Mouse (Mus musculus): ENCODE data around the gene Ube2d3. TPM values are rescaled to one million over a fixed set of nuclear protein-coding genes. Genes with fewer than 3 reads are reported as not detected.

Gene Ube2d3
- polyA plus RNA-seq, 1 experiment from 2014 or later, result 519 TPM

DNA sequence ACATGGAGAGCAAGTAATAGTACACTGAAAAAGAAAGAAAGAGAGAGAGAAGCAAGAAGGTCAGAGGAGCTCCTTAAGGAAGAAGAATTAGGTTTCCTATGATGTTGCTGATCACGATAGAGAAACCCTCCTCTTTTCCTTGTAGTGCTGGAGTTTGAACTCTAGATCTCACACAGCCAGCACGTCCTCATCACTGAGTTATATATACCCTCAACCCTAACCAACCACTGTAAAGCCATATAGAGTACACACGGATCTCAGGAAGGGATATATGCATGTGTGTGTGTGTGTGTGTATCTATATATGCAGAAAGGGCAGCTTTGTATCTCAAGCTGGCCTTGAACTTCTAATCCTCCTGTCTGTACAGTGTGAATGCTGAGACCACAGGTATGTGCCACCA lies 20.7 kb upstream of the Ube2d3 start:
- Histone ChIP-seq H3K9me3 (no peaks in the 10 kb centered on the region), H3K4me3 (replicated peaks) (no peak overlapping the region), H3K36me3 (replicated peaks) (peaks cover 9% of the 10 kb centered on the region; the same call in 1 of the 2 replicates), H3K9ac (no peak overlapping the region), H3K27ac (no peak overlapping the region), H3K4me1 (peaks cover 16% of the 10 kb centered on the region), H3K27me3 (no peaks in the 10 kb centered on the region), H3K4me2 (no peak overlapping the region)
- ATAC-seq (ENCODE audit: low FRiP score), result no peak
- 77% methylated on average over 3 of the region's 3 CpGs for WGBS

DNA sequence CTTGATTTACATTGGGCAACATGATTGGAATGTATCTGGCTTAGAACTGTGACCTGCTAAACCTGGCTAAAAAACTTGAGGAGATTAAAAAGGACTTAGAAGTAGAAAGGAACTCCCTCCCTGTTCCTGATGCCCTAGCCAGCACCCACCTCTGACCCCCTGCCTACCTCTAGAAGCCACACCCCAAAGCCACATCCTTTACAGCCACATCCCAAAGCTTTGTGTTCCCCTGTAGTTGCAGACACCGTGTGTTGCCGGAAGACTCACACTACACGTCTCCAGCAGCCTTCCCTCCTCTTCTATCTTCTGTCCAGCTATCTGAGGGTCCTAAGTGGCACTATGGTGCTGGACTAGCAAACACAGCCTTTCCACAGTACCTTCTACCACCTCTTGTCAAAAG lies 20.1 kb upstream of the Ube2d3 start:
- Histone ChIP-seq H3K4me3 (replicated peaks) (no peak overlapping the region), H3K9ac (no peak overlapping the region), H3K9me3 (no peaks in the 10 kb centered on the region), H3K4me2 (no peak overlapping the region), H3K27me3 (no peaks in the 10 kb centered on the region), H3K27ac (no peak overlapping the region), H3K4me1 (peaks cover 16% of the 10 kb centered on the region), H3K36me3 (replicated peaks) (peaks cover 9% of the 10 kb centered on the region; the same call in 1 of the 2 replicates)
- 88% methylated on average over 3 of the region's 3 CpGs for WGBS
- no peak for ATAC-seq (ENCODE audit: low FRiP score)

DNA sequence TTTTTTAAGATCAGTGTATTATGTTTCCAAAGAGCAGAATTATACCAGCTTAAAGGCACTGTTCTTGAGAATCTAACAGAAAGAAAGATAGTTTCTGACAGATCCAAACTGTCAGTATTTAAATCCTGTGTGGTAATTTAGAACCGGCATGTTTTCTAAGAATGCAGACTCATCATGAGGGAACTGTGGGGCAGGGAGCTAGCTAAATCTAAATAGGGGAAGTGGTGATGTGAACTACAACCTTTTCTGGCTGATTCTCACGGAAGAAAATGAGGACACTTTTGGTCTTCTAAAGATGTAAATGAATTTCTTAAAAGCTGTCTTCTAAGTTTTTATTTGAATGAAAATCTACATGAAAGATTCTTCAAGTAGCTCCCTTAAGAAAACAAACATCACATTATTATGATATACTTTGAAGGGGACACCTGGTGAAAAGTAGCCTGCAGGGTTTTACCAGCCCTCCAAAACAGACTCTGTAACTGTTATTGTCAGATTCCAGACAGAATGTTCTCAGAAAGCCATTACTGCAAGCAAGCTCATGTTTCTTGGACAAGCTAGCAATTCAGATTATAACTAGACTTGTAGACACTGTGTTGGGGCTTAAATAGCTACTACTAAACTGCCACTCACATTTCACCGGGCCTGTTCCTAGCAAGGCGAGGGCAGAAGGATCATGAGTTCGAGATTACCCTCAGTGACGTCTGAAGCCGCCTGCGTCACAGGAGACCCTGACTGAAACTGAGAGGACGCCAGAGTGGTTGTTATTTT lies 17.2 kb upstream of the Ube2d3 start:
- no peak overlapping the region for H3K4me2 ChIP-seq
- no peak for ATAC-seq (ENCODE audit: low FRiP score)
- H3K36me3 ChIP-seq (replicated peaks), result peaks cover 9% of the 10 kb centered on the region; the same call in 1 of the 2 replicates
- H3K27me3 ChIP-seq, result no peaks in the 10 kb centered on the region
- no peak overlapping the region for H3K27ac ChIP-seq
- H3K4me3 ChIP-seq (replicated peaks), result no peak overlapping the region
- no peaks in the 10 kb centered on the region for H3K9me3 ChIP-seq
- 0 out of 2 replicates have a peak overlapping the region, but pooled peaks have one; percentile 3 for H3K9ac ChIP-seq
- WGBS, result 91% methylated on average over 9 of the region's 9 CpGs
- peaks cover 25% of the 10 kb centered on the region for H3K4me1 ChIP-seq

- H3K9ac ChIP-seq, result 0 out of 2 replicates have a peak overlapping the region, but pooled peaks have one; percentile 3
- peaks cover 25% of the 10 kb centered on the region for H3K4me1 ChIP-seq
- no peak overlapping the region for H3K4me3 ChIP-seq (replicated peaks)
- peaks cover 7% of the 10 kb centered on the region; the same call in 1 of the 2 replicates for H3K36me3 ChIP-seq (replicated peaks)
- no peak overlapping the region for H3K4me2 ChIP-seq
- H3K9me3 ChIP-seq, result no peaks in the 10 kb centered on the region
- H3K27me3 ChIP-seq, result no peaks in the 10 kb centered on the region
- no peak overlapping the region for H3K27ac ChIP-seq
- no peak for ATAC-seq (ENCODE audit: low FRiP score)
Measured at GRCm38 (mm10) chr3:135421310-135421594, 16.7 kb upstream of the Ube2d3 start.

- H3K4me3 ChIP-seq (replicated peaks), result peak overlapping the region; percentile 55
- H3K4me2 ChIP-seq, result peak overlapping the region; percentile 63
- peaks cover 25% of the 10 kb centered on the region for H3K4me1 ChIP-seq
- WGBS, result 34% methylated on average over 8 of the region's 8 CpGs
- H3K36me3 ChIP-seq (replicated peaks), result 0 out of 2 replicates have a peak, but pooled peaks cover 4% of the 10 kb centered on the region
- H3K27ac ChIP-seq, result peak overlapping the region; percentile 92
- H3K27me3 ChIP-seq, result no peaks in the 10 kb centered on the region
- peak overlapping the region; percentile 65 for H3K9ac ChIP-seq
- ATAC-seq (ENCODE audit: low FRiP score), result no peak
- no peaks in the 10 kb centered on the region for H3K9me3 ChIP-seq
Measured at GRCm38 (mm10) chr3:135422232-135422855, 15.6 kb upstream of the Ube2d3 start.

DNA sequence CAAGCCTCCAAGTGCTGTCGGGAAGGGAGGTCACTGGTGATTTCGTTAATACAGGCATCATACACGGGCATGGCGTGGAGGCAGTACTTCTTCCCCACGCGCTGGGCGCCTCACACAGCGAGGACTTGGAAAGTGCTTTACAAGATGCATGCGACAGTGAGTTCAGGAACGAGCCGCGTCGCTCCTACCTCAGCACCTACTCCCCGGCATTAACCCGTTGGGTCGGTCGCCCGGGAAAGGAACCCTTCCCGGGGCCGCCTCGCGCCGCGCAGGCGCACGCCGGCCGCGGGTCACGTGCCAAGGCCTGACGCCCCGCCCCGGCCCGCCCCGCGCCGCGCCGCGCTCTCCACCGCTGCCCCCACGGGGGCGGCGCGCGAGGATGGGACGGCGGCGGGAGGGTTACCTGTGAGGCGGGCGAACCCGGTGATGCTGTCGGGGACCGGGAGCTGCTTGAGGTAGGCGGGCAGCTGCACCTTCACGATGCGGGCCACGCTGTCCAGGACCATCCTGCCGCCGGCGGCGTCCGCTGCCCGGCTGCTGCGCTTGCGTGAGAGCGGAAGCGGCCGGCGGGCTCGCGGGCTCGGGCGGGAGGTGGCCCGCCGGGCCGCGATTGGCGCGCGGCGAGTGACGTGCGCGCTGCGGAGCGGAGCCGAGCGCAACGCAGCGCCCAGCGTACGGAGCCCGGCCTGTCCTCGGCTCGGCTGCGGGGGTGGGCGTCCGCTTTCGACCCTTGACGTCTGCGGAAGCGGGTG lies 14.9 kb upstream of the Ube2d3 start:
- H3K27ac ChIP-seq, result peak overlapping the region; percentile 92
- H3K9ac ChIP-seq, result peak overlapping the region; percentile 65
- no peaks in the 10 kb centered on the region for H3K9me3 ChIP-seq
- peaks cover 25% of the 10 kb centered on the region for H3K4me1 ChIP-seq
- WGBS, result under 1% methylated on average over 100 of the region's 103 CpGs
- ATAC-seq (ENCODE audit: low FRiP score), result peak; percentile 98
- peak overlapping the region; percentile 55 for H3K4me3 ChIP-seq (replicated peaks)
- H3K27me3 ChIP-seq, result no peaks in the 10 kb centered on the region
- peak overlapping the region; percentile 63 for H3K4me2 ChIP-seq
- no peaks in the 10 kb centered on the region for H3K36me3 ChIP-seq (replicated peaks)

- peak within 1 kb of the TSS; percentile 65 for H3K9ac ChIP-seq
- peaks cover 25% of the 10 kb centered on the region for H3K4me1 ChIP-seq
- no peaks in the 10 kb centered on the region for H3K36me3 ChIP-seq (replicated peaks)
- H3K4me3 ChIP-seq (replicated peaks), result peak within 1 kb of the TSS; percentile 55
- H3K27me3 ChIP-seq, result no peaks in the 10 kb centered on the region
- H3K27ac ChIP-seq, result peak within 1 kb of the TSS; percentile 92
- H3K4me2 ChIP-seq, result peak within 1 kb of the TSS; percentile 63
- WGBS, result 3% methylated on average over 8 of the region's 8 CpGs
- no peaks in the 10 kb centered on the region for H3K9me3 ChIP-seq
- peak; percentile 49 for ATAC-seq (ENCODE audit: low FRiP score)
Measured at GRCm38 (mm10) chr3:135423608-135424212, 14.2 kb upstream of the Ube2d3 start, which contains the start of gene Cisd2. Gene Cisd2 (minus strand): TSS chr3:135423925.

GRCm38 (mm10) chr3:135436901-135437616 lies 890 bp upstream of the Ube2d3 start:
- Histone ChIP-seq H3K4me2 (peak overlapping the region; percentile 93), H3K27me3 (no peaks in the 10 kb centered on the region), H3K9ac (peak overlapping the region; percentile 61), H3K36me3 (replicated peaks) (peaks cover 4% of the 10 kb centered on the region), H3K4me3 (replicated peaks) (peak overlapping the region; percentile 97), H3K4me1 (peaks cover 21% of the 10 kb centered on the region), H3K27ac (peak overlapping the region; percentile 100), H3K9me3 (no peaks in the 10 kb centered on the region)
- WGBS, result 33% methylated on average over 14 of the region's 14 CpGs
- no peak for ATAC-seq (ENCODE audit: low FRiP score)

- H3K4me1 ChIP-seq, result peaks cover 30% of the 10 kb centered on the region
- WGBS, result under 1% methylated on average over 48 of the region's 50 CpGs
- peak overlapping the region; percentile 93 for H3K4me2 ChIP-seq
- no peaks in the 10 kb centered on the region for H3K9me3 ChIP-seq
- H3K27ac ChIP-seq, result peak overlapping the region; percentile 100
- ATAC-seq (ENCODE audit: low FRiP score), result peak; percentile 83
- no peaks in the 10 kb centered on the region for H3K27me3 ChIP-seq
- H3K36me3 ChIP-seq (replicated peaks), result no peaks in the 10 kb centered on the region; the same call in 1 of the 2 replicates
- H3K4me3 ChIP-seq (replicated peaks), result peak overlapping the region; percentile 97
- H3K9ac ChIP-seq, result peak overlapping the region; percentile 98
Measured at GRCm38 (mm10) chr3:135438531-135438912, 573 bp downstream of the Ube2d3 start.

DNA sequence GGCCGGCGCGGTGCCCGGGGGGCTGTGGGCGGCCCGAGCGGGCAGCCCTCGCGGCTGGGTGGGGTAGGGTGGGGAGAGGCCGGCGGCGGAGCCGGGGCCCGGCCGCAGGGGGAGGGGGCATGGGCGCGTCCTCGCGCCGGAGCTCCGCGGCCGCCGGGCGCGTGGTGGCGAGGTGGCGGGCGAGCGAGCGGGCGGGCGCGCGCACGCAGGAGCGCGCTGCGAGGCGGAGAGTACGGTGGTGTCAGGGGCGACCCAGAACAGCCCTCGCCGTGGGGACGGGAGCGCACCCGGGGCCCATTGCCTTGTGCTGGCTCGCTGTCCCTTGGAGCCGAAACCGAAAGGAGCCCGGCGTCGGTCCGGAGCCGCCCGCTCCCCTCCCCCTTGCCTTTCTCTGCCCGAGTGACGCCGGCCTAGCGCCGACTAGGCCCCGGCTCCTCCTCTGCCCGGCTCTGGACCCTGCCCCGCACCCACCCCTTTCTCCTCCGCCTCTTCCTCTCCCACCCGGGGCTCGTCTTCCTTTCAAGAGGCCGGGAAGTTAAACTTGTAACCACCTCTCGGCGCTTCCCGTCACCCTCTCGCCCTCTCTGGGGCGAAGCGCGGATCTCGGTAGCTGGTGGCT lies 1.1 kb downstream of the Ube2d3 start:
- no peaks in the 10 kb centered on the region for H3K27me3 ChIP-seq
- H3K4me2 ChIP-seq, result peak overlapping the region; percentile 93
- H3K4me1 ChIP-seq, result peaks cover 30% of the 10 kb centered on the region
- H3K9ac ChIP-seq, result peak overlapping the region; percentile 98
- peak; percentile 74 for ATAC-seq (ENCODE audit: low FRiP score)
- peaks cover 3% of the 10 kb centered on the region; the same call in 1 of the 2 replicates for H3K36me3 ChIP-seq (replicated peaks)
- no peaks in the 10 kb centered on the region for H3K9me3 ChIP-seq
- peak overlapping the region; percentile 100 for H3K27ac ChIP-seq
- H3K4me3 ChIP-seq (replicated peaks), result peak overlapping the region; percentile 97
- 0% methylated on average over 58 of the region's 76 CpGs for WGBS

DNA sequence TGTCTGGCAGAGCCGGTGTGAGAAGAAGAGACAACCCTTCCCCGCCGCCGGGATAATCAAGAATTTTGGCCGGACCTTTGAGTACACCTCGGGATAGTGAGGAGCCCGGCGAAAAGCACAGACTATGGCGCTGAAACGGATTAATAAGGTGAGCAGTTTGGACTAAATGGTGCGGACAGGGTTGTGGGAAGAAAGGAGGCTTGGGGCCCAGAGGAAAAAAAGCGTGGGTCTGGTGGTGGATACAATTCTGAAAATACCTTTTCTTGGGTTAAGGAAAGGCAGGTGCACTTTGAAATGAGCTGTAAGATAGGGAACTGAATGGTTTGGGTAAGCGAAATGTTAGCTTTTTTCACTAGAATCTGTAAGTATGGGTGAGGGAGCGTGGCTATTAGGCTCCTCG lies 1.7 kb downstream of the Ube2d3 start:
- ATAC-seq (ENCODE audit: low FRiP score), result no peak
- Histone ChIP-seq H3K27ac (peak overlapping the region; percentile 100), H3K36me3 (replicated peaks) (peaks cover 3% of the 10 kb centered on the region), H3K4me1 (peaks cover 30% of the 10 kb centered on the region), H3K4me3 (replicated peaks) (peak overlapping the region; percentile 97), H3K4me2 (peak overlapping the region; percentile 93), H3K9ac (peak overlapping the region; percentile 98), H3K9me3 (no peaks in the 10 kb centered on the region), H3K27me3 (no peaks in the 10 kb centered on the region)
- WGBS, result 5% methylated on average over 15 of the region's 15 CpGs
